Mouse (Mus musculus) brain, adult 2 months (tissue): ENCODE results near the gene Tmem176b.

Experiments used
- DNase-seq: peaks from one replicate; pipeline ENCODE4 v3.0.0; 2011; ENCODE audit warnings: low read depth, low spot score

Tmem176b gene

DNA sequence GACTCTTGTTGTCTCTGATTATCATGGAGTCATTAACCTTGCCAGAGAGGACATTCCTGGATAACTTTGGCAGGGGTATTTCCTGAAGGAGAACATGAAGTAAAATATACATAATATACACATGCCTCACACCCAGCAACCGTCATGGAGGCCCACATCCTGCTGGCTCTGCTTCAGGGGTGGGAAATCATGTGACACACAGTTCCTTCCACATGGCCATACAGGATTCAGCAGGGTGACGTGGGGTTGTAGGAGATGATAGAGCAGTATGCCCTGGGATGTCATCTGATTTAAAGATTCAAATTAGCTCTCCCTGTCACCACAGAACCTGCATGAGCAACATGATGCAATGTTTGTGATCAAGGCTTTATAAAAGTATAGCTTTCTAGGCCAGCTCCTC, 53.4 kb downstream of the Tmem176b start:
- DNase-seq, result no peak

DNA sequence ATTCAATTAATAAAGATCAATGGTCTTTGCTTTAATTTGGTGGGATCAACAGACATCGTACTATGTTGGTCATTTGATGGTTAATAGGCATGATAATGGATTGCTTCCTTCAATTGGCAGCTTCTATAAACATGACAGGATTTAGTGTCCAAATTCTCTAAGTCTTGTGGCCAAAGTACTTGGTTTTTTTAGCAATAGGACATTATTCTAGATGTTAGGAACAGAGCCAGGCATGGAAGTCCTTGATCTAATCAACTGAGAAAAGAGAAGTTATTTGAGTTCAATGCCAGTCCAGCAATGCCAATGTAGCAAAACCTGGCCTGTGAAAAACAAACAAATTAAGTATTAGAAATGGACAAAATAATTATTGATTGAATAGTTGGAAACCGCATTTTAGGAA, 55.7 kb downstream of the Tmem176b start:
- no peak for DNase-seq

DNA sequence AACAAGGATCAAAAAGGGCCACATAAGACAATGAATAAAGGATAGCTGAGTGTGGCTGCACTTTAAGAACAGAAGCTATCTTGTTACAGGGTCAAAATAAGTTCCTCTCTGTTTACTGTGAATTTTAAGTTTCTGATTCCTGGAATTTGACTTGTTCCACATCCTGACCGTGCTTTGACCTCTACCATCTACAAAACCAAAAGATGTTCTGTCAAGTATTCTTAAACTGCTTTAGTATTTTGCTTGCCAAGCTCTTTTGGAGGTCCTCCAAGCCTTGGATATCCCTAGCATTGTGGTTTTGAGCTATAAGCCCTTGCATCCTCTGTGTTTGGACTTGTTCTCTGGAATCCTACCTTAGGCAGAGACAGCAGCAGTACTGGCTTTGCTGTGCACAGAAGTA, 56.1 kb downstream of the Tmem176b start:
- no peak for DNase-seq

DNA sequence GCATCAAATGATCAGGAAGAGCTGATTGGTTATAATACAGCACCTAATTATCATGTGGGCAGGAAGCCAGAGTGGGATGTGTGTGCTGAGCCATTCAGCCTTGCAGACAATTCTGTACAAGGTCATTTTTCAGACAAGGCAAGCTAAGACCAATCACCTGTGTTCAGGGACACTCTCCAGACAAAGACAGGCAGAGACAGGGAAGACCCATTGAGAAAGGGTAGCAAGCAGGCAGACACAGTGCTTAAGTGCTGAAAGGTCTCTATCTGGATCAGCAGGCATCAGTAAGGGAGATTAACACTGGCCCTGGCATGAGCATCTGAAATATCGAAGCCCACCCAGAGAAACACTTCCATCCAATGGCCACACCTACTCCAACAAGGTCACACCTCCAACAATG, 56.9 kb downstream of the Tmem176b start:
- no peak for DNase-seq
